Mouse (Mus musculus) hindbrain, embryonic 13.5 days (tissue): ENCODE measurements around the gene Foxm1. TPM values are rescaled to one million over a fixed set of nuclear protein-coding genes. Genes with fewer than 3 reads are reported as not detected.
A peak's percentile ranks its signal among the peaks of the same experiment; 100 is the strongest.

Experiments
- ATAC-seq: fragments of 200-750 bp; cut with Nextera tagmentation; 2 replicates; pipeline ENCODE4 v1.8.0; 2017; ENCODE audit warnings: moderate TSS enrichment; ENCODE audit not compliant: low FRiP score
- H3K27ac ChIP-seq: fragments of 300-500 bp; sonication (generic); 2 replicates; pipeline ENCODE4 v1.5.1; 2015; ENCODE audit warnings: inconsistent platforms, mild to moderate bottlenecking, moderate library complexity
- H3K27me3 ChIP-seq: fragments of 300-500 bp; sonication (generic); 2 replicates; pipeline ENCODE4 v1.6.1; 2015; ENCODE audit warnings: mild to moderate bottlenecking, inconsistent platforms
- H3K36me3 ChIP-seq: fragments of 300-500 bp; sonication (generic); 2 replicates; pipeline ENCODE4 v1.6.1; 2015; ENCODE audit warnings: mild to moderate bottlenecking, inconsistent platforms
- H3K4me1 ChIP-seq: fragments of 300-500 bp; sonication (generic); replicated peaks from 2 replicates; pipeline ENCODE4 v1.6.1; 2015; ENCODE audit warnings: inconsistent platforms
- H3K4me2 ChIP-seq: fragments of 300-500 bp; sonication (generic); 2 replicates; pipeline ENCODE4 v1.6.1; 2015; ENCODE audit warnings: inconsistent platforms, mild to moderate bottlenecking, moderate library complexity
- H3K4me3 ChIP-seq: fragments of 300-500 bp; sonication (generic); 2 replicates; pipeline ENCODE4 v1.5.1; 2015; ENCODE audit warnings: mild to moderate bottlenecking, inconsistent platforms
- H3K9ac ChIP-seq: fragments of 300-500 bp; sonication (generic); 2 replicates; pipeline ENCODE4 v1.6.1; 2015; ENCODE audit warnings: mild to moderate bottlenecking, inconsistent platforms
- H3K9me3 ChIP-seq: fragments of 300-500 bp; sonication (generic); 2 replicates; pipeline ENCODE4 v1.6.1; 2016; ENCODE audit warnings: inconsistent platforms
- WGBS: fragments of 180-500 bp; shearing (Covaris S2); methylation state at CpG from one replicate; pipeline ENCODE4 v1.1.7; 2015; 5-methylcytosine and 5-hydroxymethylcytosine counted together
- polyA plus RNA-seq: library from polyadenylated mRNA; unstranded; fragments of >200 nt; fragmentation: Nextera tagmentation; extraction: Ambion mirVana; gene quantifications from 2 replicates; pipeline ENCODE4 v1.2.1, GENCODE M21; 2015

Foxm1 gene
- polyA plus RNA-seq: 8.7 and 9.6 TPM in 2 replicates

GRCm38 (mm10) chr6:128362381-128363006 is at the start of gene Foxm1, which contains the start of gene Rhno1:
Gene Foxm1, plus strand, starts transcription at chr6:128362967.
Gene Rhno1, minus strand, starts transcription at chr6:128362911.
- peaks cover 40% of the 10 kb centered on the region for H3K4me1 ChIP-seq
- H3K27me3 ChIP-seq: no peaks in the 10 kb centered on the region
- peak; percentile 92 for ATAC-seq
- peak within 1 kb of the TSS; percentile 67 for H3K4me3 ChIP-seq
- WGBS: under 1% methylated on average over 76 of the region's 76 CpGs
- no peaks in the 10 kb centered on the region for H3K9me3 ChIP-seq
- peak within 1 kb of the TSS; percentile 99 for H3K4me2 ChIP-seq
- peak within 1 kb of the TSS; percentile 86 for H3K27ac ChIP-seq
- peak within 1 kb of the TSS; percentile 82 for H3K9ac ChIP-seq
- H3K36me3 ChIP-seq: peaks cover 20% of the 10 kb centered on the region

GRCm38 (mm10) chr6:128314796-128315195 is 48.0 kb upstream of the Foxm1 start:
- Histone ChIP-seq H3K4me3 (no peak overlapping the region), H3K4me2 (no peak overlapping the region), H3K4me1 (no peaks in the 10 kb centered on the region), H3K27me3 (no peaks in the 10 kb centered on the region), H3K9ac (no peak overlapping the region), H3K9me3 (no peaks in the 10 kb centered on the region), H3K36me3 (no peaks in the 10 kb centered on the region), H3K27ac (no peak overlapping the region)
- 92% methylated on average over 6 of the region's 6 CpGs for WGBS
- ATAC-seq: no peak

- H3K27ac ChIP-seq: no peak overlapping the region
- no peak for ATAC-seq
- no peaks in the 10 kb centered on the region for H3K4me1 ChIP-seq
- no peak overlapping the region for H3K4me3 ChIP-seq
- H3K4me2 ChIP-seq: no peak overlapping the region
- H3K27me3 ChIP-seq: no peaks in the 10 kb centered on the region
- H3K36me3 ChIP-seq: no peaks in the 10 kb centered on the region
- 74% methylated on average over 8 of the region's 8 CpGs for WGBS
- no peak overlapping the region for H3K9ac ChIP-seq
- no peaks in the 10 kb centered on the region for H3K9me3 ChIP-seq
Observed at GRCm38 (mm10) chr6:128315597-128315996, 47.2 kb upstream of the Foxm1 start.

GRCm38 (mm10) chr6:128318317-128318716 is 44.5 kb upstream of the Foxm1 start:
- H3K4me1 ChIP-seq: no peaks in the 10 kb centered on the region
- WGBS: 10% methylated on average over 4 of the region's 4 CpGs
- ATAC-seq: peak; percentile 73; the same call in 1 of the 2 replicates

GRCm38 (mm10) chr6:128334397-128335124 is 28.2 kb upstream of the Foxm1 start:
- Histone ChIP-seq H3K9me3 (peaks cover 11% of the 10 kb centered on the region; the same call in 1 of the 2 replicates), H3K4me3 (no peak overlapping the region), H3K27ac (peak overlapping the region; percentile 27; the same call in 1 of the 2 replicates), H3K36me3 (peaks cover 65% of the 10 kb centered on the region), H3K4me1 (peaks cover 16% of the 10 kb centered on the region), H3K4me2 (no peak overlapping the region), H3K9ac (no peak overlapping the region; the same call in 1 of the 2 replicates), H3K27me3 (no peaks in the 10 kb centered on the region)
- WGBS: 20% methylated on average over 12 of the region's 12 CpGs
- peak; percentile 79 for ATAC-seq

More at GRCm38 (mm10) chr6:128318317-128318716, 44.5 kb upstream of the Foxm1 start:
- Histone ChIP-seq H3K36me3 (peaks cover 23% of the 10 kb centered on the region), H3K9ac (no peak overlapping the region), H3K27ac (no peak overlapping the region), H3K4me3 (no peak overlapping the region), H3K9me3 (no peaks in the 10 kb centered on the region), H3K27me3 (no peaks in the 10 kb centered on the region), H3K4me2 (no peak overlapping the region)

- no peak overlapping the region for H3K4me2 ChIP-seq
- ATAC-seq: no peak
- no peaks in the 10 kb centered on the region for H3K27me3 ChIP-seq
- peaks cover 47% of the 10 kb centered on the region for H3K36me3 ChIP-seq
- H3K4me1 ChIP-seq: peaks cover 19% of the 10 kb centered on the region
- H3K4me3 ChIP-seq: no peak overlapping the region
- no peak overlapping the region for H3K27ac ChIP-seq
- H3K9ac ChIP-seq: no peak overlapping the region
- 77% methylated on average over 7 of the region's 7 CpGs for WGBS
- H3K9me3 ChIP-seq: no peaks in the 10 kb centered on the region
Observed at GRCm38 (mm10) chr6:128337467-128337866, 25.3 kb upstream of the Foxm1 start.

- H3K27me3 ChIP-seq: no peaks in the 10 kb centered on the region
- H3K4me1 ChIP-seq: peaks cover 19% of the 10 kb centered on the region
- WGBS: 59% methylated on average over 5 of the region's 5 CpGs
- H3K4me3 ChIP-seq: no peak overlapping the region
- no peaks in the 10 kb centered on the region for H3K9me3 ChIP-seq
- no peak overlapping the region for H3K4me2 ChIP-seq
- no peak for ATAC-seq
- H3K27ac ChIP-seq: peak overlapping the region; percentile 40; the same call in 1 of the 2 replicates
- no peak overlapping the region for H3K9ac ChIP-seq
- H3K36me3 ChIP-seq: peaks cover 38% of the 10 kb centered on the region
Observed at GRCm38 (mm10) chr6:128338876-128339275, 23.9 kb upstream of the Foxm1 start.

- Histone ChIP-seq H3K4me1 (peaks cover 19% of the 10 kb centered on the region), H3K27me3 (no peaks in the 10 kb centered on the region), H3K36me3 (peaks cover 16% of the 10 kb centered on the region), H3K4me3 (no peak overlapping the region), H3K9me3 (no peaks in the 10 kb centered on the region), H3K27ac (no peak overlapping the region), H3K9ac (no peak overlapping the region), H3K4me2 (no peak overlapping the region)
- ATAC-seq: no peak
- WGBS: 95% methylated on average over 11 of the region's 11 CpGs
Observed at GRCm38 (mm10) chr6:128341956-128342723, 20.6 kb upstream of the Foxm1 start.

GRCm38 (mm10) chr6:128345623-128346022 is 17.1 kb upstream of the Foxm1 start:
- H3K4me2 ChIP-seq: no peak overlapping the region
- H3K4me3 ChIP-seq: no peak overlapping the region
- H3K4me1 ChIP-seq: 0 out of 2 replicates have a peak, but pooled peaks cover 14% of the 10 kb centered on the region
- H3K9me3 ChIP-seq: no peaks in the 10 kb centered on the region
- WGBS: 94% methylated on average over 10 of the region's 10 CpGs
- ATAC-seq: no peak
- H3K9ac ChIP-seq: no peak overlapping the region
- H3K27me3 ChIP-seq: no peaks in the 10 kb centered on the region
- H3K27ac ChIP-seq: no peak overlapping the region
- peaks cover 15% of the 10 kb centered on the region for H3K36me3 ChIP-seq

DNA sequence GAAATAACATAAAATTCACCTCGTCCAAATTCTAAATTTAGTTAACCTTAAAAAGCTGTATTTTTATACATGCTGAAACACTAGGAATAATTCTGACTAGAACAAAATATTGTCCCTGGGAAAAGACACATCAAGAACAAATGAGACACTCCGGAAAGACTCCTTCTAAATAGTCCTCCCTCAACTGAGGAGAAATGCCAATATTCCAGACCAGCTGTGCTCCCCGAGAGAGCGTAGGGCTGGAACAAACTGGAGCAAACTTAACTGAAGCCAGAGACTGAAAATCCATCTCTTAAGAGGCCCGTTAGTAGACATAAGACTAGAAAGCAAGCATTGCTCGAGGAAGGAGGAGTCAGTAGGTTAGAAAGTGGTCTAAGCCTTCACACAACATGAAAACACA is 16.0 kb upstream of the Foxm1 start:
- Histone ChIP-seq H3K27me3 (no peaks in the 10 kb centered on the region), H3K9me3 (no peaks in the 10 kb centered on the region), H3K27ac (no peak overlapping the region), H3K4me3 (no peak overlapping the region), H3K9ac (no peak overlapping the region), H3K36me3 (peaks cover 17% of the 10 kb centered on the region), H3K4me1 (0 out of 2 replicates have a peak, but pooled peaks cover 14% of the 10 kb centered on the region), H3K4me2 (no peak overlapping the region)
- ATAC-seq: no peak
- 89% methylated on average over 6 of the region's 6 CpGs for WGBS

- Histone ChIP-seq H3K27ac (peak overlapping the region; percentile 8), H3K4me3 (no peak overlapping the region), H3K4me1 (peaks cover 33% of the 10 kb centered on the region), H3K4me2 (no peak overlapping the region), H3K27me3 (no peaks in the 10 kb centered on the region), H3K9me3 (no peaks in the 10 kb centered on the region), H3K36me3 (peaks cover 13% of the 10 kb centered on the region), H3K9ac (no peak overlapping the region)
- WGBS: 39% methylated on average over 7 of the region's 7 CpGs
- no peak for ATAC-seq
Observed at GRCm38 (mm10) chr6:128349711-128350110, 13.1 kb upstream of the Foxm1 start.

- ATAC-seq: no peak
- Histone ChIP-seq H3K9me3 (no peaks in the 10 kb centered on the region), H3K36me3 (peaks cover 36% of the 10 kb centered on the region), H3K4me1 (peaks cover 36% of the 10 kb centered on the region), H3K27me3 (no peaks in the 10 kb centered on the region), H3K9ac (peak overlapping the region; percentile 35; the same call in 1 of the 2 replicates), H3K4me3 (peak overlapping the region; percentile 74; the same call in 1 of the 2 replicates), H3K27ac (no peak overlapping the region), H3K4me2 (peak overlapping the region; percentile 78)
- WGBS: 40% methylated on average over 3 of the region's 3 CpGs
Observed at GRCm38 (mm10) chr6:128354140-128354539, 8.6 kb upstream of the Foxm1 start.
